Mouse (Mus musculus) frontal cortex, postnatal 10 days (tissue): Measurements from ENCODE around the gene Serpine2.

ENCODE experiments used
- DNase-seq, 2 experiments: peaks; one replicate each; pipeline ENCODE4 v3.0.0; 2022; ENCODE audit warnings: low spot score in 2 of 2, mixed read lengths in 1 of 2

The Serpine2 gene

GRCm38 (mm10) chr1:79757161-79757560 lies 103.8 kb downstream of the Serpine2 start:
- no peak for DNase-seq

GRCm38 (mm10) chr1:79756417-79756816 lies 104.6 kb downstream of the Serpine2 start:
- DNase-seq = no peak

GRCm38 (mm10) chr1:79755376-79755775 lies 105.6 kb downstream of the Serpine2 start:
- no peak for DNase-seq

DNA sequence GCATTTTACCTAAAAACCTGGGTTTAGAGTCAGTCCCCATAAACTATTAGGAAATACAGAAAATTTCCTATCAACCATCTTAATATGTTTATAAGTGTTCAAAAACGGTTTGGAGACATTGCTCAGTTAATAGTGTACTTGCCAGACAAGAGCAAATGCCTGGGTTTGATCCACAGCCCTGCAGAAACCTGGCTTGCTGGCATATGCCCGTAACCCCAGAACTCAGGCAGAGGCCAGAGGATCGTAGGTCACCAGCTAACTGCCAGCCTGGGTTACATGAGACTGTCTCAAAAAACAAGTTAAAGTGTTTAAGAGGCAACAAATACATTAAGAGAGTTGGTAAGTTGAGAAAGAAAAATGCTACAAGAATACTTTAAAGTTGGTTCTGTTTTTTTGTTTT lies 106.0 kb downstream of the Serpine2 start:
- DNase-seq = no peak

GRCm38 (mm10) chr1:79753456-79753855 lies 107.5 kb downstream of the Serpine2 start:
- no peak for DNase-seq

DNA sequence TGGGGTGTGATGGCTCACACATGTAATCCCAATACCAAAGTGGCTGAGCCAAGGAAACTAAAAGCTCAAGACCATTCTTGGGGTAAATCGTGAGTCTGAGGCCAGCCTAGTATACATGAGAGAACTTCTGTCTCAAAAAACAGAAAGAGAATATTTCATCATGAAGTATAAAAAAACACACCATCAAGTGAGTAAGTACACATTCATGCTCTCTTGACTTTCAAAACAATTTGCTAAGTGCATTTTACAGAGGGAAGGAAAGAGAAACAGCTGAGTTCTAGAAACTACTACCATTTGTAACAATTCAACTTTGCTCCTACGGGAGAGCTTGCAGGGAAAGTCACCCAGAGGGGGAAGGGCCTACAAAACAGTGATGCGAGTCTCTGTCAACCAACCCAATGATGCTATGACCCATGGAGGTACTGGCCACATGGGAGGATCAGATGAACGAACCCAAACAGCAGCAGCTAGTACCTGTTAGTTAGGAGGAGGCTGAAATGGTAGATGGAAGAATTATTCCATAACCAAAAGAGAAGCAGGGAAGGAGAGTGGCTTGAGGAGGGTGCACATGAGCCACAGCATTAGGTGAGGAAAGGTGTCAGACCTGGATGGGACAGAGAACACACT lies 108.2 kb downstream of the Serpine2 start:
- no peak for DNase-seq

DNA sequence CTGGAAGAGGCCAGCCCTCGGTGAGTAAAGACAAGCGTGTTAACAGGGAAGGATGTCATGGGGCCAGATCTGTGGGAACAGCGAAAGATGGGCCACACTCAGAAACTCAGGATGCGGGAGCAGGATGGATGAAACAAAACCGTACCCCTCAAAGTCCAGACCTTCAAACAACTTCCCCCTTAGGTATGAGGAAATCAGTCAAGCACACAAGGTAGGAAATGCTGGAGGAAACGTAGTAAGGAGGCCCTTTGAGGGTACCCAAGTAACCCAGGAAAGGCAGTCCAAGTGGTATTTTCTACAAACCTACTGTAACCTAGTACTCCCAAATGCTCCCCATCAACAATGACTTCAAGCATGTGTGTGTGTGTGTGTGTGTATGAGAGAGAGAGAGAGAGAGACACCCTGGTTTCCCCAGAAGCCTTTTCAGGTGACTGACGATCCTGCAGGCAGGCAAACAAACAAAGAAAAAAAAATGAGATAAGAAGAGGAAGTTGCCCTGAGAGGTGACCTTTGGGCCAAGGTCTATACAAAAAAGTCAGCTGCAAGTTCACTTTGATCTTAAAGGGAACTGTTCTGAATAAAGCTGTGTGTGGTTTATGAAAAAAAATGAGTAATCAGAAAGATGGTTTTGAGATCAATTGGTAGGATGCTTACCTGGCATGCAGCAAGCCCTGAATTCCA lies 108.8 kb downstream of the Serpine2 start:
- no peak for DNase-seq

DNA sequence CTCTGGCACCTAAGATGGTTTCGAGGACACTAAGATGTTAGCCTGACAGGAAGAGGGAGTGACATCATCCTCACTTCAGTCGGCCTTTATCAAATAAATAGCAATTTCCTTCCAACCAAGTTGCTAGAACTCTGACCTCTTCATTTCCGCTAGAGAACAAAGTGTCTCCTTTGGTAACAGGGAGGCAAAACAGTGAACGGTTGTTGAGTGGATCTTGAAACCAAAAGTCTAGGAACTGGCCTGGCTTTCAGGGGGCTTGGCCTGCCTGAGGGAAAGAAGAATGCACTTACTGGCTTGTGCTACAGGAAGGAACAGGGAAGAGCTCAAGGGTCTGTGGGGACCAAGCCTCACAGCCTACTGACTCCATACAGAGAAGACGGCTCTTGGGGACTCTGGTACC lies 109.8 kb downstream of the Serpine2 start:
- DNase-seq = no peak

GRCm38 (mm10) chr1:79746056-79746455 lies 114.9 kb downstream of the Serpine2 start:
- DNase-seq = no peak
